ENCODE assay signal across 9 mouse cellular contexts in genomic region chr16:17802839-17803674, GRCm38 (mm10). TPM values are rescaled to one million over a fixed set of nuclear protein-coding genes. Genes with fewer than 3 reads are reported as not detected.
DNase-seq lines count a peak whose midpoint lies in the region; ATAC-seq lines count a peak whose summit lies in the region.
"Had no signal": no experiment of that assay in that cellular context is flagged by ENCODE, and none has a peak within 500 bp of the region (broad histone marks: within the 10 kb centered on the region; RNA-seq: fewer than 3 reads in every experiment).

No protein-coding gene starts in this region.

- no peaks in the 10 kb centered on the region for H3K36me3 ChIP-seq in forebrain, embryonic 13.5 days (ENCODE audit: poor library complexity, severe bottlenecking)
- 0 out of 2 replicates have a peak, but pooled peaks cover 5% of the 10 kb centered on the region for H3K36me3 ChIP-seq in intestine, embryonic 15.5 days
- H3K36me3 ChIP-seq in liver, embryonic 15.5 days (replicated peaks), result no peaks in the 10 kb centered on the region
- H3K36me3 ChIP-seq in neural tube, embryonic 14.5 days (ENCODE audit: control insufficient read depth, insufficient read depth, low read length), result no peaks in the 10 kb centered on the region

- peak overlapping the region; percentile 38 for H3K4me3 ChIP-seq in forebrain, embryonic 13.5 days
- H3K4me3 ChIP-seq in intestine, embryonic 15.5 days (replicated peaks), result peak overlapping the region; percentile 35
- peak overlapping the region; percentile 21 for H3K4me3 ChIP-seq in liver, embryonic 15.5 days (replicated peaks)
- H3K4me3 ChIP-seq in neural tube, embryonic 14.5 days (ENCODE audit: low read depth, low read length), result peak overlapping the region; percentile 31

- no peak for ATAC-seq in forebrain, embryonic 13.5 days
- no peak for ATAC-seq in intestine, embryonic 15.5 days
- no peak for ATAC-seq in liver, embryonic 15.5 days (ENCODE audit: insufficient read depth)
- 0 out of 2 replicates have a peak, but pooled peaks have one; percentile 9 for ATAC-seq in neural tube, embryonic 14.5 days (ENCODE audit: low read depth)

- H3K27ac ChIP-seq in forebrain, embryonic 13.5 days, result no peak overlapping the region
- no peak overlapping the region for H3K27ac ChIP-seq in intestine, embryonic 15.5 days
- no peak overlapping the region for H3K27ac ChIP-seq in liver, embryonic 15.5 days (replicated peaks)
- H3K27ac ChIP-seq in neural tube, embryonic 14.5 days (ENCODE audit: low read depth, low read length), result no peak overlapping the region

- peak; percentile 33 for DNase-seq in gastrocnemius, postnatal 25 days
- DNase-seq in gastrocnemius, adult 8-10 months (ENCODE audit: low spot score in 2 of 2), result no peak
- DNase-seq in adrenal gland, postnatal 14 days, result peak; percentile 65
- no peak for DNase-seq in urinary bladder, adult 2 months (ENCODE audit: low spot score)

- under 1% methylated on average over 83 of the region's 83 CpGs for WGBS in forebrain, embryonic 13.5 days
- WGBS in intestine, embryonic 15.5 days, result 23% methylated on average over 83 of the region's 83 CpGs
- 2% methylated on average over 83 of the region's 83 CpGs for WGBS in liver, embryonic 15.5 days (ENCODE audit: insufficient replicate concordance)
- 2% methylated on average over 83 of the region's 83 CpGs for WGBS in neural tube, embryonic 14.5 days

- peak overlapping the region; percentile 63 for H3K4me2 ChIP-seq in forebrain, embryonic 13.5 days
- H3K4me2 ChIP-seq in intestine, embryonic 15.5 days (replicated peaks), result peak overlapping the region; percentile 73
- peak overlapping the region; percentile 59 for H3K4me2 ChIP-seq in liver, embryonic 15.5 days
- peak overlapping the region; percentile 55 for H3K4me2 ChIP-seq in neural tube, embryonic 14.5 days (ENCODE audit: low read depth, low read length)

- peak overlapping the region; percentile 52 for H3K9ac ChIP-seq in forebrain, embryonic 13.5 days
- H3K9ac ChIP-seq in intestine, embryonic 15.5 days, result peak overlapping the region; percentile 33; the same call in 1 of the 2 replicates
- no peak overlapping the region for H3K9ac ChIP-seq in liver, embryonic 15.5 days
- H3K9ac ChIP-seq in neural tube, embryonic 14.5 days (replicated peaks; ENCODE audit: low read depth, low read length), result peak overlapping the region; percentile 28

- H3K27me3 ChIP-seq in forebrain, embryonic 13.5 days, result peaks cover 89% of the 10 kb centered on the region
- H3K27me3 ChIP-seq in intestine, embryonic 15.5 days (replicated peaks), result peaks cover 67% of the 10 kb centered on the region
- H3K27me3 ChIP-seq in liver, embryonic 15.5 days, result peaks cover 100% of the 10 kb centered on the region
- H3K27me3 ChIP-seq in neural tube, embryonic 14.5 days (ENCODE audit: control insufficient read depth, insufficient read depth, low read length), result peaks cover 77% of the 10 kb centered on the region

- no peaks in the 10 kb centered on the region for H3K9me3 ChIP-seq in forebrain, embryonic 13.5 days (replicated peaks)
- H3K9me3 ChIP-seq in intestine, embryonic 15.5 days, result no peaks in the 10 kb centered on the region
- no peaks in the 10 kb centered on the region for H3K9me3 ChIP-seq in liver, embryonic 15.5 days (replicated peaks)
- no peaks in the 10 kb centered on the region for H3K9me3 ChIP-seq in neural tube, embryonic 14.5 days (ENCODE audit: control insufficient read depth, low read length)

- peaks cover 48% of the 10 kb centered on the region for H3K4me1 ChIP-seq in forebrain, embryonic 13.5 days
- H3K4me1 ChIP-seq in intestine, embryonic 15.5 days (replicated peaks), result peaks cover 69% of the 10 kb centered on the region
- H3K4me1 ChIP-seq in liver, embryonic 15.5 days (replicated peaks), result peaks cover 47% of the 10 kb centered on the region
- peaks cover 35% of the 10 kb centered on the region for H3K4me1 ChIP-seq in neural tube, embryonic 14.5 days (ENCODE audit: control insufficient read depth, insufficient read depth, low read length)

RNA-seq across cellular contexts. Expression of gene Scarf2, which starts 6.0 kb away (rescaled TPM):
- total RNA-seq in gastrocnemius, postnatal 25 days (2021), result 1 to 10 TPM; 4.7 to 5.4 TPM
- 1 to 10 TPM; 1.1 to 3.3 (median 2.4) TPM for total RNA-seq in gastrocnemius, adult 8-10 months (2022)
- total RNA-seq in adrenal gland, postnatal 14 days (2021), result 11.3 and 12.4 TPM in 2 replicates
- polyA plus RNA-seq in forebrain, embryonic 13.5 days (2015; fragmentation: Nextera tagmentation; extraction: Ambion mirVana), result 0.76 and 1.1 TPM in 2 replicates
- polyA plus RNA-seq in intestine, embryonic 15.5 days (2015; fragmentation: Nextera tagmentation; extraction: Ambion mirVana), result 11.5 and 11.7 TPM in 2 replicates
- polyA plus RNA-seq in liver, embryonic 15.5 days (2015; fragmentation: Nextera tagmentation; extraction: Ambion mirVana), result 1.0 and 1.8 TPM in 2 replicates
- 0.95 and 2.0 TPM in 2 replicates for polyA plus RNA-seq in neural tube, embryonic 14.5 days (2014; fragmentation: Nextera tagmentation; extraction: Ambion mirVana)
- polyA plus RNA-seq in urinary bladder, adult 2 months (2012; rRNA removed), result 36.0 and 45.5 TPM in 2 replicates

RNA-seq across cellular contexts. Expression of gene B830017H08Rik, which starts 29.9 kb away (rescaled TPM):
- total RNA-seq in gastrocnemius, postnatal 25 days (2021), result not detected
- total RNA-seq in gastrocnemius, adult 8-10 months (2022), result not detected
- not detected in 2 replicates for total RNA-seq in adrenal gland, postnatal 14 days (2021)
- polyA plus RNA-seq in forebrain, embryonic 13.5 days (2015; fragmentation: Nextera tagmentation; extraction: Ambion mirVana), result 0.27 and 0.55 TPM in 2 replicates
- polyA plus RNA-seq in intestine, embryonic 15.5 days (2015; fragmentation: Nextera tagmentation; extraction: Ambion mirVana), result not detected in 2 replicates
- not detected in 2 replicates for polyA plus RNA-seq in liver, embryonic 15.5 days (2015; fragmentation: Nextera tagmentation; extraction: Ambion mirVana)
- 4.7 and 6.5 TPM in 2 replicates for polyA plus RNA-seq in neural tube, embryonic 14.5 days (2014; fragmentation: Nextera tagmentation; extraction: Ambion mirVana)
- not detected in 2 replicates for polyA plus RNA-seq in urinary bladder, adult 2 months (2012; rRNA removed)
- polyA plus RNA-seq: large intestine, adult 2 months had no signal

RNA-seq across cellular contexts. Expression of gene Car15, which starts 35.1 kb away (rescaled TPM):
- under 1 TPM; 0.79 to 0.88 TPM for total RNA-seq in gastrocnemius, postnatal 25 days (2021)
- total RNA-seq in gastrocnemius, adult 8-10 months (2022), result 1 to 10 TPM in 2 of 4 experiments, under 1 TPM in 2; 0.46 to 1.1 (median 0.81) TPM
- 1.3 and 2.2 TPM in 2 replicates for total RNA-seq in adrenal gland, postnatal 14 days (2021)
- 4.5 and 6.1 TPM in 2 replicates for polyA plus RNA-seq in forebrain, embryonic 13.5 days (2015; fragmentation: Nextera tagmentation; extraction: Ambion mirVana)
- polyA plus RNA-seq in intestine, embryonic 15.5 days (2015; fragmentation: Nextera tagmentation; extraction: Ambion mirVana), result 2.0 and 3.1 TPM in 2 replicates
- polyA plus RNA-seq in liver, embryonic 15.5 days (2015; fragmentation: Nextera tagmentation; extraction: Ambion mirVana), result 0.55 and 0.89 TPM in 2 replicates
- 3.9 and 4.0 TPM in 2 replicates for polyA plus RNA-seq in neural tube, embryonic 14.5 days (2014; fragmentation: Nextera tagmentation; extraction: Ambion mirVana)
- 2.3 and 4.0 TPM in 2 replicates for polyA plus RNA-seq in urinary bladder, adult 2 months (2012; rRNA removed)

RNA-seq across cellular contexts. Expression of gene Klhl22, which starts 43.6 kb away (rescaled TPM):
- total RNA-seq in gastrocnemius, postnatal 25 days (2021), result 10 to 100 TPM; 15.4 to 18.8 TPM
- total RNA-seq in gastrocnemius, adult 8-10 months (2022), result 10 to 100 TPM; 20.1 to 30.6 (median 25.4) TPM
- 40.3 and 43.1 TPM in 2 replicates for total RNA-seq in adrenal gland, postnatal 14 days (2021)
- 53.4 and 55.6 TPM in 2 replicates for polyA plus RNA-seq in forebrain, embryonic 13.5 days (2015; fragmentation: Nextera tagmentation; extraction: Ambion mirVana)
- 52.3 and 55.6 TPM in 2 replicates for polyA plus RNA-seq in intestine, embryonic 15.5 days (2015; fragmentation: Nextera tagmentation; extraction: Ambion mirVana)
- polyA plus RNA-seq in liver, embryonic 15.5 days (2015; fragmentation: Nextera tagmentation; extraction: Ambion mirVana), result 13.0 and 14.3 TPM in 2 replicates
- 90.9 and 98.9 TPM in 2 replicates for polyA plus RNA-seq in neural tube, embryonic 14.5 days (2014; fragmentation: Nextera tagmentation; extraction: Ambion mirVana)
- polyA plus RNA-seq in urinary bladder, adult 2 months (2012; rRNA removed), result 38.8 and 40.9 TPM in 2 replicates

Comparison
In these comparisons a context has a peak if more than half of its experiments do, and no peak if none do; other contexts are left out.
1. DNase-seq: peak in gastrocnemius, postnatal 25 days (single experiment) and adrenal gland, postnatal 14 days (single experiment); none in gastrocnemius, adult 8-10 months (0 of 2) and urinary bladder, adult 2 months (single experiment).
2. Peak in every context shown above with its lines, with median percentiles within 50 percentile points of each other: H3K4me2 ChIP-seq and H3K4me3 ChIP-seq.